Mouse (Mus musculus) frontal cortex, adult 2 months (tissue): ENCODE measurements at regions not wholly inside any gene's neighbourhood (a gene's known extent, or its start where the extent isn't known, plus 50 kb on each side); places are given as distances from the start of the nearest gene placed in this dataset.
A peak's percentile ranks its signal among the peaks of the same experiment; 100 is the strongest.

Experiments
- DNase-seq, 2 experiments: peaks; one replicate each; pipeline ENCODE4 v3.0.0; 2022; ENCODE audit warnings: low spot score in 1 of 2; ENCODE audit errors: extremely low spot score in 1 of 2

DNA sequence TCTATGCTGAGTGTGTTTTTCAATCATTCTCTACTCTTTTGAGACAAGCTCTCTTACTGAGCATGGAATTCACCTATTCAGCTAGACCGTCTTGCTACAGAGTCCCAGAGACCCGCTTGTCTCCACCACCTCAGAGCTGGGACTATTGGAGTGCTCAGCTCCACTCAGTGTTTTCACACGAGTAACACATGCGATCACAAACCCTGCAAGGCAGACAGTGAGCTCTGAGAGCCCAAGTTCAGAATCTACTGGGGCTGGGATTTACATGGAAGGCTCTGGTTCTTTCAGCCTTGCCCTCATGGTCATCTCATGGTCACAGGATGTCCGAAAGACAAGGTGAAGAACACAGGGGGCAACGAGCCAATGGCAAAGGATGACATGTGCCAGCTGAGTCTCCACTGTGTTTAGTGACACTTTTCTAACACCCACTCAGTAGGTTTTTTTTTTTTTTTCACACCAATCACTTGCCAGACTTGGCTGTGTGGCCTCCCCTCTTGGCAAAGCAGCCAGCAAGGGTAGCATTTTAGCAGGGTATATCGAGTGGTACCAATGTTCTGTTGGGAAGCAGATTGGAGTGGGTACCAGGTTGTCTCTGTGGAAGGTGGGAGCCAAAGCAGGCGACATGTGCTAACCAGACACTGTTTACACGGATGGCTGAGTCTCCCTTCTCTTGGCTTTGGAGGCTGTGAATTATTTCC is 51.2 kb upstream of the Gtsf1l start:
- peak in 1 of 2 experiments; percentile 32 for DNase-seq

DNA sequence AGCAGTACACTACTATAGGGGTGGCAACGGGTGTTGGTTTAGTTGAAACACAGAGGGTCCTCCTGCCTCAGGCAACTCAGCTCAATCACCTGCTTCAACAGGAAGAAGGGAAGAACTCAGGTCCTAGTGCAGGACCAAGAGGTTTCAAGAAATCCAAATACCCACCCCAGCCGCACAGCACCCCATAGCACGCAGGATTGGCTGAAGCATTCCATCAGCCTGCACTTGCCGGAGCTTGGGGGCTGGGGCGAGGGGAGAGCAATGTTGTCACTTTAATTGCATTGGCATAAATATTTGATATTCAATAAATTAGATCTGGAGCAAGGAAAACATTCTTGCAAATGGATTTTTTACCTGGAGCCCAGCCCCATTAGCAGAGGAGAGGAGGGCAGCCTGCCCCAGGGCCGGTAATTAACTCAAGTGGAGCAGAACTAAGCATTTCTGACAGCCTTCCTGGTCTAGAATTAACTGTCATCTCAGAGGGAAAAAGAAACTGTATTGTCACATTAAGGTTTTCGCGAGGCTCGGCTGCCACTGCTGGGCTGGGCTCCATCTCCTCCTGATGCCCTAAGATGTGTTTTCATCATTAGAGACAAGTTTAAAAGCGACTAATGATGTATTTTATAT is 55.2 kb upstream of the Gtsf1l start:
- DNase-seq = no peak

DNA sequence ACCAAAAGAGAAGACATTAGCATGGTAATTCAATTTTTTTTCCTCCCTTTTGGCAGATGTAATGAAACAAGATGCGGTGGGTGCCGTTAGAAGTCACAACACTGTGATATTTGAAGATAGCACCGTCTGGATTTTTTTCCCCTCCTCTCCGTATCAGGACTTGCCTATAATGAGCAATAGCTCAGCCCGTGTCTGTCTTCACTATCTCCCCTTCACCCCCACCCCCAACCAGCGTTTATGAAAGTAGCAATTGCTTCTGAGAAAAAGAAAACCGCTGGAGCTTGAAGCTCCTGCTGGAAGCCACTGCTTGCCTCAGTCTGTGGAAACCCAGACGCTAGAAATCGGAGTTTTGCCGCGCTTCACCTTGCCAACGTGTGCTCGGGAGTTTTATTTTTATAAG is 55.8 kb upstream of the Gtsf1l start:
- DNase-seq = no peak

DNA sequence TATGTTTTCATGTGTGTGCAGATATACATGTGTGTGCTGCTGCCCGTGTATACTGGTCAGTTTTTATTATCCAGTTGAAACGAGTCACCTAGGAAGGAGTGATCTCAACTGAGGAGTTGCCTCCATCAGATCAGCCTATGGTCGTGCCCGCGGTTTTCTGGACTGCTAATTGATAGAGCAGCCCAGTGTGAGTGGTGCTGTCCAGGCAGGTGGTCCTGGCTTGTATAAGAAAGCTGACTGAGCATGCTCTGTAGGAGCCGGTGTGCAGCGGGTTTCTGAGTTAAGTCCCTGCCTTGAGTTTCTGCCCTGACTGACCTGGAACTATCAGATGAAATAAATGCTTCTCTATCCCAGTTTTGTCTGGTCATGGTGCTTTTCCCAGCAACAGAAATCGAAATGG is 56.9 kb upstream of the Tox2 start:
- no peak for DNase-seq

DNA sequence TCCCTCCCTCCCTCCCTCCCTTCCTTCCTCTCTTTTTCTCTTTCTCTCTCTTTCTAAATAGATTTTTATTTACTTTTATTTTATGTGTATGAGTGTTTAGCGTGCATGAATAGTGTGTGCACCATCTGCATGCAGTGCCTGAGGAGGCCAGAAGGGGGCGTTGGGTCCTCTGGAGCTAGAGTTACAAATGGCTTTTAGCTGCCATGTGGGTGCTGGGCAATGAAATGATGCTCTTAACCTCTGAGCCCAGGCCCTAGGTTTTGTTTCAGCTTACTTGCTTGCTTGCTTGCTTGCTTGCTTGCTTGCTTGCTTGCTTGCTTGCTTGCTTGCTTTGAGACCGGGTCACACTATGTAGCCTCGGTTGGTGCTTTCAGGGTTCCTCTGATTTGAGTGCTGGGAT is 56.4 kb upstream of the Tox2 start:
- DNase-seq = no peak

- no peak for DNase-seq
Measured at GRCm38 (mm10) chr2:163147381-163147780, 55.5 kb upstream of the Tox2 start.

- DNase-seq = no peak
Measured at GRCm38 (mm10) chr2:163151016-163151415, 51.9 kb upstream of the Tox2 start.

DNA sequence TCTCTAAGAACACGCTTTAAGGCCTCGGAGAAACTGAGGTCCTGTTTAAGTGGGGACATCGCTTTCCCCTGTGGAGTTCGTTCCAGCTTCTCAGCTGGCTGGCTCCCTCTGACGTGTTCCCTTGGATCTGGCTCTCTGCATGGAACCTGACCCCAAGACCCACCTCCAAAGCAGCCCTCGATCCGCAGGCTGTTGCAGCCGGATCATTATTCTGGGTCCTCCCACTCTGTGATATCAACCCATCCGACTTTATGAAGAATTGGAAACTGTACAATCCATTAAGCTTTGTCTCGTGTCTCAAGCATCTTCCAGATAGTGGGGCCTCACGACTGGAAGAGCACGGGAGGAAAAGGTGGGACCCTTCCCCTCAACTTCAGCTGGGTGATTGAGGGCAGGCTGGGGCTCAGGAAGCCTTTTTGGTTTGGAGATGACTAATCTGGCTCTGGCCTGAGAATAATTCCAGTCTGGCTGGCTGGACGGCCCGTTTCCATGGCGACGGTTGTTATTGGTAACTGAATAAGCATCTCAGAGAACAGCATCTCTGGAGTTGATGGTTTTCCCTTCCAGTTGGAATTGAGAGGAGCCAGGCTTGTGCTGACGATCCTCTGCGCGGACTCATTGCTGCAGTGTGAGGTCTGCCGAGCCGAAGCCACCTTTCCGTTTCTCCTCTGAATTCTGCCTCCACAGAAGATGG is 50.4 kb upstream of the Tox2 start:
- DNase-seq = peak; percentile 87 to 92
